Mouse (Mus musculus) midbrain, embryonic 15.5 days (tissue): ENCODE data around the gene Cebpb. TPM values are rescaled to one million over a fixed set of nuclear protein-coding genes. Genes with fewer than 3 reads are reported as not detected.
"Not testable (repeated sequence)": the region's sequence is repeated elsewhere in the genome, so short reads cannot be mapped to it uniquely, and the experiment has no call there.

Experiments
- ATAC-seq: fragments of 200-750 bp; cut with Nextera tagmentation; replicated peaks from 2 replicates; pipeline ENCODE4 v1.8.0; 2017; ENCODE audit warnings: moderate TSS enrichment
- H3K27ac ChIP-seq: fragments of 300-500 bp; sonication (generic); 2 replicates; pipeline ENCODE4 v1.5.1; 2015; ENCODE audit warnings: mild to moderate bottlenecking, inconsistent platforms
- H3K27me3 ChIP-seq: fragments of 300-500 bp; sonication (generic); replicated peaks from 2 replicates; pipeline ENCODE4 v1.6.1; 2015; ENCODE audit warnings: inconsistent platforms
- H3K36me3 ChIP-seq: fragments of 300-500 bp; sonication (generic); replicated peaks from 2 replicates; pipeline ENCODE4 v1.6.1; 2015; ENCODE audit warnings: inconsistent platforms
- H3K4me1 ChIP-seq: fragments of 300-500 bp; sonication (generic); 2 replicates; pipeline ENCODE4 v1.6.1; 2015; ENCODE audit warnings: inconsistent platforms
- H3K4me2 ChIP-seq: fragments of 300-500 bp; sonication (generic); 2 replicates; pipeline ENCODE4 v1.6.1; 2015; ENCODE audit warnings: inconsistent platforms, mild to moderate bottlenecking, moderate library complexity
- H3K4me3 ChIP-seq: fragments of 300-500 bp; sonication (generic); 2 replicates; pipeline ENCODE4 v1.5.1; 2015; ENCODE audit warnings: mild to moderate bottlenecking, inconsistent platforms
- H3K9ac ChIP-seq: fragments of 300-500 bp; sonication (generic); 2 replicates; pipeline ENCODE4 v1.6.1; 2015; ENCODE audit warnings: mild to moderate bottlenecking, inconsistent platforms
- H3K9me3 ChIP-seq: fragments of 300-500 bp; sonication (generic); 2 replicates; pipeline ENCODE4 v1.6.1; 2016; ENCODE audit warnings: inconsistent platforms
- WGBS: fragments of 180-500 bp; shearing (Covaris S2); methylation state at CpG from one replicate; pipeline ENCODE4 v1.1.7; 2015; ENCODE audit warnings: mixed read lengths; 5-methylcytosine and 5-hydroxymethylcytosine counted together
- polyA plus RNA-seq: library from polyadenylated mRNA; unstranded; fragments of >200 nt; fragmentation: Nextera tagmentation; extraction: Ambion mirVana; gene quantifications from 2 replicates; pipeline ENCODE4 v1.2.1, GENCODE M21; 2015

Cebpb gene
- 1.3 and 2.0 TPM in 2 replicates for polyA plus RNA-seq

GRCm38 (mm10) chr2:167688498-167689451 lies at the start of gene Cebpb:
Gene Cebpb, plus strand, starts transcription at chr2:167688915.
- no peak within 1 kb of the TSS for H3K27ac ChIP-seq
- peaks cover 63% of the 10 kb centered on the region for H3K27me3 ChIP-seq
- peak; percentile 51; the same call in 1 of the 2 replicates for ATAC-seq
- H3K9me3 ChIP-seq = no peaks in the 10 kb centered on the region
- peak within 1 kb of the TSS; percentile 82 for H3K4me2 ChIP-seq
- H3K36me3 ChIP-seq = no peaks in the 10 kb centered on the region
- 1% methylated on average over 78 of the region's 147 CpGs for WGBS
- H3K9ac ChIP-seq = peak within 1 kb of the TSS; percentile 35
- peak within 1 kb of the TSS; percentile 61 for H3K4me3 ChIP-seq
- H3K4me1 ChIP-seq = peaks cover 16% of the 10 kb centered on the region; the same call in 1 of the 2 replicates

GRCm38 (mm10) chr2:167640279-167640678 lies 48.4 kb upstream of the Cebpb start:
- no peak overlapping the region for H3K4me2 ChIP-seq
- no peaks in the 10 kb centered on the region for H3K9me3 ChIP-seq
- no peak overlapping the region for H3K9ac ChIP-seq
- no peak overlapping the region for H3K4me3 ChIP-seq
- WGBS = 84% methylated on average over 3 of the region's 3 CpGs
- H3K27ac ChIP-seq = no peak overlapping the region
- no peaks in the 10 kb centered on the region for H3K27me3 ChIP-seq
- 0 out of 2 replicates have a peak, but pooled peaks cover 4% of the 10 kb centered on the region for H3K36me3 ChIP-seq
- ATAC-seq = no peak
- no peaks in the 10 kb centered on the region for H3K4me1 ChIP-seq

- no peak for ATAC-seq
- Histone ChIP-seq H3K9me3 (no peaks in the 10 kb centered on the region), H3K4me2 (no peak overlapping the region), H3K36me3 (0 out of 2 replicates have a peak, but pooled peaks cover 4% of the 10 kb centered on the region), H3K27me3 (no peaks in the 10 kb centered on the region), H3K4me1 (no peaks in the 10 kb centered on the region), H3K4me3 (no peak overlapping the region), H3K9ac (no peak overlapping the region), H3K27ac (no peak overlapping the region)
- WGBS = 47% methylated on average over 8 of the region's 8 CpGs
These were observed 47.4 kb upstream of the Cebpb start for GRCm38 (mm10) chr2:167641337-167641736.

- Histone ChIP-seq H3K9me3 (no peaks in the 10 kb centered on the region), H3K36me3 (0 out of 2 replicates have a peak, but pooled peaks cover 4% of the 10 kb centered on the region), H3K4me3 (no peak overlapping the region), H3K4me2 (no peak overlapping the region), H3K27ac (no peak overlapping the region), H3K4me1 (no peaks in the 10 kb centered on the region), H3K9ac (no peak overlapping the region), H3K27me3 (no peaks in the 10 kb centered on the region)
- WGBS = 89% methylated on average over 6 of the region's 6 CpGs
- no peak for ATAC-seq
These were observed 46.6 kb upstream of the Cebpb start for GRCm38 (mm10) chr2:167642164-167642563.

- H3K9ac ChIP-seq, H3K36me3 ChIP-seq, H3K4me1 ChIP-seq, H3K27me3 ChIP-seq, H3K4me2 ChIP-seq, ATAC-seq, H3K4me3 ChIP-seq, H3K9me3 ChIP-seq, H3K27ac ChIP-seq: not testable (repeated sequence)
- WGBS = 91% methylated on average over 13 of the region's 13 CpGs
These were observed 45.2 kb upstream of the Cebpb start for GRCm38 (mm10) chr2:167643356-167644052.

- Histone ChIP-seq H3K9ac (no peak overlapping the region), H3K4me1 (no peaks in the 10 kb centered on the region), H3K4me2 (no peak overlapping the region), H3K4me3 (no peak overlapping the region), H3K36me3 (peaks cover 4% of the 10 kb centered on the region; the same call in 1 of the 2 replicates), H3K27ac (no peak overlapping the region), H3K9me3 (no peaks in the 10 kb centered on the region), H3K27me3 (no peaks in the 10 kb centered on the region)
- no peak for ATAC-seq
- WGBS = 85% methylated on average over 4 of the region's 4 CpGs
These were observed 42.3 kb upstream of the Cebpb start for GRCm38 (mm10) chr2:167646411-167646810.

GRCm38 (mm10) chr2:167649290-167650032 lies 39.3 kb upstream of the Cebpb start:
- H3K36me3 ChIP-seq = peaks cover 2% of the 10 kb centered on the region; the same call in 1 of the 2 replicates
- H3K9me3 ChIP-seq = no peaks in the 10 kb centered on the region
- no peak overlapping the region for H3K4me3 ChIP-seq
- H3K27me3 ChIP-seq = no peaks in the 10 kb centered on the region
- ATAC-seq = no peak
- H3K4me1 ChIP-seq = no peaks in the 10 kb centered on the region
- no peak overlapping the region for H3K9ac ChIP-seq
- H3K27ac ChIP-seq = no peak overlapping the region
- WGBS = 90% methylated on average over 12 of the region's 12 CpGs
- no peak overlapping the region for H3K4me2 ChIP-seq

GRCm38 (mm10) chr2:167651622-167652021 lies 37.1 kb upstream of the Cebpb start:
- Histone ChIP-seq H3K27ac (no peak overlapping the region), H3K4me3 (no peak overlapping the region), H3K4me1 (no peaks in the 10 kb centered on the region; the same call in 1 of the 2 replicates), H3K9ac (no peak overlapping the region), H3K36me3 (no peaks in the 10 kb centered on the region; the same call in 1 of the 2 replicates), H3K4me2 (no peak overlapping the region), H3K9me3 (no peaks in the 10 kb centered on the region), H3K27me3 (no peaks in the 10 kb centered on the region)
- 84% methylated on average over 9 of the region's 9 CpGs for WGBS
- no peak for ATAC-seq

DNA sequence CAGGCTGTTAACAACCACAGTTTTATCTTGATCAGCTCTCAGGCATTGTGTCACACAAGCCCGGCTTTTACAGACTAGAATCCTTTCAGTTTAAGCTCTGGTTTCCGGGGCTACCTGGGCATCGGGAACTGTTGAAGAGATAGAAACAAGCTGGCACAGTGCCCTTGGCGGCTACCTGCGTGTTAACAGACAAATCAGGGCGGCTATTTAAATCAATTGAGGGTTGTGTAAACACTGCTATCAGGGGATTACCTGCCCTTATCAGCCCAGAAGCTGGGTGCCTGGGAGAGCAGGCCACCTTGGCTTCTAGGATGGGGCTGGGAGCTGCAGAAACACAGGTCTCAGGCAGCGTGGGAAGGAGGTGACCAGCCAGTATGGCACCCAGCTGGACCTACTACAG lies 36.0 kb upstream of the Cebpb start:
- H3K9me3 ChIP-seq = no peaks in the 10 kb centered on the region
- H3K27ac ChIP-seq = no peak overlapping the region
- 85% methylated on average over 7 of the region's 7 CpGs for WGBS
- H3K9ac ChIP-seq = no peak overlapping the region
- H3K27me3 ChIP-seq = no peaks in the 10 kb centered on the region
- H3K36me3 ChIP-seq = no peaks in the 10 kb centered on the region; the same call in 1 of the 2 replicates
- ATAC-seq = no peak
- H3K4me1 ChIP-seq = peaks cover 4% of the 10 kb centered on the region; the same call in 1 of the 2 replicates
- no peak overlapping the region for H3K4me2 ChIP-seq
- no peak overlapping the region for H3K4me3 ChIP-seq

GRCm38 (mm10) chr2:167654911-167655600 lies 33.7 kb upstream of the Cebpb start:
- no peak overlapping the region for H3K4me3 ChIP-seq
- H3K4me2 ChIP-seq = no peak overlapping the region
- H3K4me1 ChIP-seq = peaks cover 14% of the 10 kb centered on the region
- H3K27me3 ChIP-seq = no peaks in the 10 kb centered on the region
- ATAC-seq = no peak
- H3K36me3 ChIP-seq = no peaks in the 10 kb centered on the region; the same call in 1 of the 2 replicates
- no peak overlapping the region for H3K27ac ChIP-seq
- 87% methylated on average over 10 of the region's 10 CpGs for WGBS
- no peak overlapping the region for H3K9ac ChIP-seq
- H3K9me3 ChIP-seq = no peaks in the 10 kb centered on the region
